Mouse (Mus musculus): ENCODE measurements at regions not wholly inside any gene's neighbourhood (a gene's known extent, or its start where the extent isn't known, plus 50 kb on each side); places are given as distances from the start of the nearest gene placed in this dataset.

DNA sequence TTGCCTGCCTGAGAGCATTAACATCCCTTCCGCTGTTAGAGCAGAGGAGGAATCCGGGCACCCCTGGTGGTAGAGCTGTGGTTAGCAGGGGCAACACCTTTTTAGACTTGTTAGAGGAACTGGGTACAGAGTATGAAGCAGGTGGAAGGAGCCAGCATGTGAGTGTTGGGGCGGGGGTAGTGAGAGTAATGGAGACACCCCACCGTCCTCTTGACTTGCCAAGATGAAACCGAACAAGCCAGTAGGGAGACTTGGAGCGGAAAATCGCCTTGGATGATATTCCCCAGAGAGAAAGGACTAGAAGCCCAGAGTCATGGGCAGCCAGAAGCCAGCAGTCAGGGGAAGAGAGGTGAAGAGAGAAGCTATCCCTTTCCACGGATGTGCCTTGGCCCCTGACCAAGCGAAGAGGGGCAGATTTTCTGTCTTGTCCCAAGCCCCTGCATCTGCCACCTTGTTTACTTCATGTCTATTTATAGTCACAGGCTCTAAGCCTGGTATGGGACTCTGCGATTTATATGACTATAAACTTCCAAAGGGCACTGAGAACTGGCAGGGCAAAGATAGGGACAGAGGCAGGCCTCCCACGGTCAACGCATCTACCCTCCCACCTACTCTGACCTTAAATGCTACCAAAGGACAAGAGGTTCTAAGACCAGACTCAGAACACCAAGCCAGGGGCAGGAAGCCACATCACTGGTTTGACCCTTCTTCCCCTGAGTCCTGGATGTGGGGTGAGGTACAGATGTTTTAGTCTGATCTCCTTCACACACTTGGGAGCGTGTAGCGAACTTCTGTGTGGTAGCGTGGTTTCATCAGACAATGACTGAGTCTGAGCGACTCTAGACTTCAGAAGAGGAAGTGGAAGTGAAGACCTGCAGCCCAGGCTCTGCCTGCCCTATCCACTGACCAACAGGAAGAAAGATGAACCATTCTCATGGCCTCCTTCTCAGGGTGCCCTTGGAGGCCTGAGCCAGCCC, 55.9 kb upstream of the Btrc start:
- TF ChIP-seq CTCF (conservative IDR thresholded peaks at IDR 0.05; ENCODE audit: insufficient read depth, insufficient read length, low read depth, low read length), result no peak; the same call in 1 of the 2 replicates
- no peak for TF ChIP-seq POLR2A (IDR thresholded peaks at IDR 0.05; ENCODE audit: low read depth, low read length)

All from kidney, adult 2 months (tissue).